Mouse (Mus musculus) heart, adult 2 months (tissue): ENCODE results near the gene Recql.

Experiments used
- CTCF ChIP-seq: fragments of 200-600 bp; IDR thresholded peaks from 2 replicates; pipeline ENCODE4 v1.8.1; 2022; ENCODE audit warnings: antibody characterized with exemption, mild to moderate bottlenecking, moderate library complexity
- EP300 ChIP-seq: fragments of 200-500 bp; IDR thresholded peaks from 2 replicates; pipeline ENCODE4 v1.6.1; 2011; ENCODE audit warnings: low read depth, low read length, control low read depth; ENCODE audit not compliant: insufficient read depth
- POLR2A ChIP-seq: fragments of 200-500 bp; IDR thresholded peaks from 2 replicates; pipeline ENCODE4 v1.6.1; 2011; ENCODE audit warnings: mild to moderate bottlenecking, low read depth, low read length, control low read depth; ENCODE audit not compliant: insufficient read depth

- TF ChIP-seq POLR2A (no peak; the same call in 1 of the 2 replicates), CTCF (no peak), EP300 (no peak)
These were observed at the start of gene Recql, which contains the start of gene Golt1b for GRCm38 (mm10) chr6:142387011-142387754.
